Mouse (Mus musculus) embryonic facial prominence, embryonic 15.5 days (tissue): Measurements from ENCODE around the gene Nsg1. TPM values are rescaled to one million over a fixed set of nuclear protein-coding genes. Genes with fewer than 3 reads are reported as not detected.

ENCODE experiments used
- ATAC-seq: fragments of 200-750 bp; cut with Nextera tagmentation; 2 replicates; pipeline ENCODE4 v1.8.0; 2017; ENCODE audit warnings: low read depth, moderate TSS enrichment; ENCODE audit not compliant: insufficient number of reproducible peaks, low FRiP score, low TSS enrichment
- H3K27ac ChIP-seq: fragments of 300-500 bp; sonication (generic); replicated peaks from 2 replicates; pipeline ENCODE4 v1.5.1; 2015; ENCODE audit warnings: mild to moderate bottlenecking, inconsistent platforms
- H3K27me3 ChIP-seq: fragments of 300-500 bp; sonication (generic); 2 replicates; pipeline ENCODE4 v1.6.1; 2015; ENCODE audit warnings: inconsistent platforms
- H3K36me3 ChIP-seq: fragments of 300-500 bp; sonication (generic); 2 replicates; pipeline ENCODE4 v1.6.1; 2015; ENCODE audit warnings: mild to moderate bottlenecking, inconsistent platforms
- H3K4me1 ChIP-seq: fragments of 300-500 bp; sonication (generic); 2 replicates; pipeline ENCODE4 v1.6.1; 2015; ENCODE audit warnings: inconsistent platforms
- H3K4me2 ChIP-seq: fragments of 300-500 bp; sonication (generic); replicated peaks from 2 replicates; pipeline ENCODE4 v1.6.1; 2015; ENCODE audit warnings: mild to moderate bottlenecking, inconsistent platforms
- H3K4me3 ChIP-seq: fragments of 300-500 bp; sonication (generic); replicated peaks from 2 replicates; pipeline ENCODE4 v1.5.1; 2015; ENCODE audit warnings: mild to moderate bottlenecking, inconsistent platforms
- H3K9ac ChIP-seq: fragments of 300-500 bp; sonication (generic); 2 replicates; pipeline ENCODE4 v1.6.1; 2015; ENCODE audit warnings: inconsistent platforms
- H3K9me3 ChIP-seq: fragments of 300-500 bp; sonication (generic); replicated peaks from 2 replicates; pipeline ENCODE4 v1.6.1; 2016; ENCODE audit warnings: inconsistent platforms
- WGBS: fragments of 180-500 bp; shearing (Covaris S2); methylation state at CpG from one replicate; pipeline ENCODE4 v1.1.7; 2015; 5-methylcytosine and 5-hydroxymethylcytosine counted together
- polyA plus RNA-seq: library from polyadenylated mRNA; unstranded; fragments of >200 nt; fragmentation: Nextera tagmentation; extraction: Ambion mirVana; gene quantifications from 2 replicates; pipeline ENCODE4 v1.2.1, GENCODE M21; 2015

Nsg1 gene
- polyA plus RNA-seq, 1 experiment from 2014 or later = 116 TPM

DNA sequence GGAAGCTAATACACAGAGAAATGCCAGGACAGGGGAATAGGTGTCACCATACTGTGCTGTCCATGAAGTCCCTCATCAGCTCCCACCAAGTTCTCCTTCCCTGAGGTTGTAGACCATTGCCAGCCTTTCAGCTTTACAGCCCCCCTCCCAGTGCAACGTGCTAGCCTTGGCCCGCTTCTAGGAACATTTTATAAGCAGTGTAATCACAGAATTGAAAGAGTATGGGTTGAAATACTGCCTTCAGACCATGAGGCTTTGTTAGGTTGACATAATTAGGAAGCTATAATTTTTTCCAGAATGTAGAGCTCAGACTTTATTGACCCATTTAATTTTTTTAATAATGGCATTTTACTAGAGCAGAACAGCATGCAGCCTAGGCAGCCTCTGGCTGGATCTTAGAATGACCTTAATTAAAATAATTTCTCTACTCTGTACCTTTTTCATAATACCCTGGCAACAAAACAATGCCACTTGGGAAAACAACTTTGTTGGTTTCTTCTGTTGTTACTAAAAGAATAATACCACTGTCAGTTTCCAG is 60.5 kb downstream of the Nsg1 start:
- H3K36me3 ChIP-seq = no peaks in the 10 kb centered on the region
- H3K9ac ChIP-seq = no peak overlapping the region
- no peak overlapping the region for H3K4me3 ChIP-seq
- H3K4me2 ChIP-seq = no peak overlapping the region
- no peak for ATAC-seq
- H3K4me1 ChIP-seq = no peaks in the 10 kb centered on the region
- no peak overlapping the region for H3K27ac ChIP-seq
- H3K9me3 ChIP-seq = no peaks in the 10 kb centered on the region
- 59% methylated on average over 2 of the region's 2 CpGs for WGBS
- no peaks in the 10 kb centered on the region for H3K27me3 ChIP-seq

DNA sequence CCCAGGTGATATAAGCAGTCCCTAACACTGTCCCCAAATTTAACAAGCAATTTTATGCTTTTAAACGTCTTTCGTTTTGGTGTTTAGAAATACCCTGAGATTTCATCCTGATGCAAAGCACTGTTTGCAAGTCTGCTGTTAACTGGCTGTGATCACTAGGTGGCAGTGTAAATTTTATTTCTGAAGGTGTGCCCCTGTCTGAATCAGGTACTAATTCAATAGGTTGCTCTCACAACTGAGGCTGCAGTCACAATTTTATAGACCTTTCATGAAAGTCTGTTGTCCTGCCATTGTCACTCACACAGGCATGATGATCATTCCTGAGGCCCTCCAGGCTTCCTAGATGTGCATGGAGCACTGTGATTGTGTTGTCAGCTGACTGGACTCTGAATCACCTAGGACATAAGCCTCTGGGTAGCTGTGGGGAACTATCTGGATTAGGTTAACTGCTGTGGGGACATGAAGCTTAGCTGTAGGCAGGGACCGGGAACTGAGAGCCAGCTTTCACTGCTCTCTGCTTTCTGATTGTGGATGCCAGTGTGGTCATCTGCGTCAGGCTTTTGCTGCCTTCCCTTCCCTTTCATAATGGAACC is 62.1 kb downstream of the Nsg1 start:
- H3K4me2 ChIP-seq = no peak overlapping the region
- no peaks in the 10 kb centered on the region for H3K4me1 ChIP-seq
- no peak for ATAC-seq
- WGBS = 68% methylated on average over 4 of the region's 4 CpGs
- no peaks in the 10 kb centered on the region for H3K36me3 ChIP-seq
- H3K9me3 ChIP-seq = no peaks in the 10 kb centered on the region
- no peak overlapping the region for H3K4me3 ChIP-seq
- no peak overlapping the region for H3K27ac ChIP-seq
- H3K27me3 ChIP-seq = no peaks in the 10 kb centered on the region
- no peak overlapping the region for H3K9ac ChIP-seq

DNA sequence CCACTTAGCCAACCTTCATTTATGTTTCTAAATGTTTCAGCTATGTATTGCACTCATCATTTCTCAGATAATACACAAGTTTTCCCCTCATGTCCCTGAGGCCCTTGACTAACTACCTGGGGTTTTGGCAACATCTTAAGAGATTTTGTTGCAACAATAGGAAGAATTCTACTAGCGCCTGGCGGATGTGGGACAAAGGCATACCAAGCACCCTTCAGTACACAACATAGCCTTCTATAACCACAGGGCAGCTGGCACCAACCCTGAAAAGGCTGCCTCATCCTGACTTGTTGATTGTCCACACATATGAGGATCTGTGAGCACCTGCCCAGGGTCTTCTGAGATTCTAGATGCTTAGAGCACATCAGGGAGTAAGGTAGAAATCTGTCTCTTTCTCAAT is 65.4 kb downstream of the Nsg1 start:
- no peaks in the 10 kb centered on the region for H3K27me3 ChIP-seq
- no peaks in the 10 kb centered on the region for H3K4me1 ChIP-seq
- H3K4me3 ChIP-seq = no peak overlapping the region
- no peaks in the 10 kb centered on the region for H3K9me3 ChIP-seq
- WGBS = 87% methylated on average over 2 of the region's 2 CpGs
- H3K36me3 ChIP-seq = no peaks in the 10 kb centered on the region
- H3K27ac ChIP-seq = no peak overlapping the region
- no peak overlapping the region for H3K9ac ChIP-seq
- no peak overlapping the region for H3K4me2 ChIP-seq
- no peak for ATAC-seq

DNA sequence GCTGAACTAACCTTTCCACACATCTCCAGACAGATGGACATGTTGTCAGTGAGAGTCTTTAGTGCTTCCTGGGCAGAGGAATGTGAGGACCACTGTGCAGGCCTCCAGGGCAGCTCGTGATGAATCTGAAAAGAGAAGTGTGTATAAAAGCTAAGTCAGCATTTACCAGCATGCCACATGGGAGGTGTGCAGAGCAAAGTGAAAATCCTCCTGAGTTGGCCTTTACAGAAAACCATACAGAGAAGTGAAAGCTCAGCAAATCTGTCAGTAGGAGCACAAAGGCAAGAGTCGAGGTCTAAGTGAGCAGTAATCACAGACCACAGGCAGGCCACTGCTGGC is 67.8 kb downstream of the Nsg1 start:
- no peak for ATAC-seq
- 48% methylated on average over 2 of the region's 2 CpGs for WGBS

DNA sequence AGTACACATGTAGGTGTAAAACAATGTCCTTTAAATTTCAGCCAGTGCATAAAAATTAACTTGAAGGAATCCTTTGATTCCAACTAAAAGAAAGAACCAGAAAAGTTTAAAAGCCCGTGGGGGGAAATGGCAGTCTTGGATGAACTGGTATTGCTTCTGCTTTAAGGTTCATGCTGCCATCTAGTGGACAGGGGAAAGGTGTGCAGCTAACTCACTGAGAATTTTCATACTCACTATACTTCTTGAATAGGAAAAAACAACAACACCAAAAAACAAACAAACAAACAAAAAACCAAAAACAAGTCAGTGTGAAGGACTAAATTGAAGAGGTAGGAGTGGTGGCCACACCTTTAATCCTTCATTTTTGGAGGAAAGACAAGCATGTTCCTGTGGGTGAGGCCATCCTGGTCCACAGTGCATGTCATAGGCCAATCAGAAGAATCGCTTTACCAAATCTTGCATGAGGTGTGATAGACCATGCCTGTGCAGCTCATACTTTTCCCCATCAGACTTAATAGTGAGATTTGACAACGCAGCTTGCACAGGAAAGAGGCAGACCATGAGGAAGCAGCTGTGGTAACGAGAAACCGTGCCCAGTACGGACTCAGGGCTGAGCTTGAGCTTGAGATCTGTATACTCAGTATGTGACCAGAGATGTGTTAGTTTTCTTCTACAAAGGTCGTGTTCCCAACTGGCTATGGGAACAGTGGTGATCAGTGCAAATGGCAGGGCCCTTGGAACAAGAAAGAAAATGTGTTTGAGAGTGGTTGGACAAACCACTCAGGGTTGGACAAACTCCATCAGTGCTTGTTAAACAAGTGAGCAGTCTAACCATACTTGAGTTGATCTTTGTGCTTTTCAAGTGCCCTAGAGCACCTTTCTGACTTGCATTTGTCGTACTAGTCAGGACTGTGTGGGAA is 68.4 kb downstream of the Nsg1 start:
- no peaks in the 10 kb centered on the region for H3K4me1 ChIP-seq
- H3K9ac ChIP-seq = no peak overlapping the region
- H3K4me2 ChIP-seq = no peak overlapping the region
- no peaks in the 10 kb centered on the region for H3K9me3 ChIP-seq
- no peak overlapping the region for H3K27ac ChIP-seq
- ATAC-seq = no peak
- 63% methylated on average over 8 of the region's 8 CpGs for WGBS
- H3K27me3 ChIP-seq = no peaks in the 10 kb centered on the region
- no peak overlapping the region for H3K4me3 ChIP-seq
- no peaks in the 10 kb centered on the region for H3K36me3 ChIP-seq

More for the DNA sequence above, 67.8 kb downstream of the Nsg1 start:
- Histone ChIP-seq H3K9me3 (no peaks in the 10 kb centered on the region), H3K27ac (no peak overlapping the region), H3K27me3 (no peaks in the 10 kb centered on the region), H3K4me1 (no peaks in the 10 kb centered on the region), H3K4me3 (no peak overlapping the region), H3K9ac (no peak overlapping the region), H3K36me3 (no peaks in the 10 kb centered on the region), H3K4me2 (no peak overlapping the region)

DNA sequence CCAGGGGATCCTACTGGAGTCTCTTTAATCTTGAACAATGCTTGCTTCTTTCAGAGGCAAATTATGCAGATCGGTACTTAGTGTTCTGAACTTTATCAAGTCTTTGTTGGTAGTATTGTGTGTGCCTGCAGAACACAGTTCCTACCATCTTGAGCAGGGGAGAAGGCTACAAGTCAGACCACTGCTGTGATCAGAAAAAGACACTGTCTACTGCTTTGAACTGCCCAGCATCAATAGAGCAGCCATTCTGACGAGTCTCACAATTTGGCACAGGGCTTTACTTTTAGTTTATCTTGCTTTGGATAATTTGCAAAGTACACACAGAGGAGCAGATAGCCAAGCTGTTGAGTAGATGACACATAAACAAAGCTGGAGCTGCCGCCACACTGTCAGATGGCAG is 69.1 kb downstream of the Nsg1 start:
- no peak overlapping the region for H3K9ac ChIP-seq
- no peak overlapping the region for H3K27ac ChIP-seq
- no peaks in the 10 kb centered on the region for H3K27me3 ChIP-seq
- peaks cover 5% of the 10 kb centered on the region for H3K4me1 ChIP-seq
- no peaks in the 10 kb centered on the region for H3K36me3 ChIP-seq
- WGBS = 61% methylated on average over 3 of the region's 3 CpGs
- H3K4me3 ChIP-seq = no peak overlapping the region
- H3K4me2 ChIP-seq = no peak overlapping the region
- H3K9me3 ChIP-seq = no peaks in the 10 kb centered on the region
- no peak for ATAC-seq

DNA sequence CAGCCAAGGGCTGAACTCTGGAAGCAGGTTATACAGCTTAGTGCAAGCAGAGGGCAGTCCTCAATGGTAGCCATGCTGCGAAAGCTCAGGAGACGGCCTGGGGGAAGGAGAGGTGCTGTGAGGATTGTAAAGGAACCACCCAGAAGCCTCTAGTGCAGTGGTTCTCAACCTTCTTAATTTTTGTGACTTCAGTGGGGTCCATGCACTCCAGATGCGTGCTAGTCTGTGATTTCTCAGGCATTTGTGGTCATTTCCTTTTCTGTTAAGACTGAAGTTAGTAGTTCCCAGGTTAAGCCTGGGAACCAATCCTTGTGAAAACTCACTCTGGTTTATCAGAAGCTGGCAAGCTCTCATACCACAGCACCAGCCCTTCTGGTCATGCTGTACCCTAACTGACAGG is 69.6 kb downstream of the Nsg1 start:
- Histone ChIP-seq H3K4me2 (no peak overlapping the region), H3K36me3 (no peaks in the 10 kb centered on the region), H3K4me1 (peaks cover 8% of the 10 kb centered on the region), H3K9ac (no peak overlapping the region), H3K27me3 (no peaks in the 10 kb centered on the region), H3K4me3 (no peak overlapping the region), H3K9me3 (no peaks in the 10 kb centered on the region), H3K27ac (no peak overlapping the region)
- ATAC-seq = no peak
- 66% methylated on average over 3 of the region's 3 CpGs for WGBS

Other genes starting within 250 kb of the Nsg1 start
- 47.4 and 47.5 TPM in 2 replicates for gene Stx18, start 121.2 kb downstream of the Nsg1 start, polyA plus RNA-seq
- gene Zbtb49, start 60.5 kb upstream of the Nsg1 start, polyA plus RNA-seq = 12.9 and 15.3 TPM in 2 replicates
- gene Lyar, start 60.6 kb upstream of the Nsg1 start, polyA plus RNA-seq = 81.4 and 86.1 TPM in 2 replicates
- gene Tmem128, start 100.3 kb upstream of the Nsg1 start, polyA plus RNA-seq = 62.8 and 67.8 TPM in 2 replicates
- not detected in 2 replicates for gene Otop1, start 116.1 kb upstream of the Nsg1 start, polyA plus RNA-seq
- 0.11 TPM in 1 of 2 replicates, not detected in the other for gene Drd5, start 159.5 kb upstream of the Nsg1 start, polyA plus RNA-seq